Mouse (Mus musculus): Measurements from ENCODE around the gene Mapk10.

The Mapk10 gene

DNA sequence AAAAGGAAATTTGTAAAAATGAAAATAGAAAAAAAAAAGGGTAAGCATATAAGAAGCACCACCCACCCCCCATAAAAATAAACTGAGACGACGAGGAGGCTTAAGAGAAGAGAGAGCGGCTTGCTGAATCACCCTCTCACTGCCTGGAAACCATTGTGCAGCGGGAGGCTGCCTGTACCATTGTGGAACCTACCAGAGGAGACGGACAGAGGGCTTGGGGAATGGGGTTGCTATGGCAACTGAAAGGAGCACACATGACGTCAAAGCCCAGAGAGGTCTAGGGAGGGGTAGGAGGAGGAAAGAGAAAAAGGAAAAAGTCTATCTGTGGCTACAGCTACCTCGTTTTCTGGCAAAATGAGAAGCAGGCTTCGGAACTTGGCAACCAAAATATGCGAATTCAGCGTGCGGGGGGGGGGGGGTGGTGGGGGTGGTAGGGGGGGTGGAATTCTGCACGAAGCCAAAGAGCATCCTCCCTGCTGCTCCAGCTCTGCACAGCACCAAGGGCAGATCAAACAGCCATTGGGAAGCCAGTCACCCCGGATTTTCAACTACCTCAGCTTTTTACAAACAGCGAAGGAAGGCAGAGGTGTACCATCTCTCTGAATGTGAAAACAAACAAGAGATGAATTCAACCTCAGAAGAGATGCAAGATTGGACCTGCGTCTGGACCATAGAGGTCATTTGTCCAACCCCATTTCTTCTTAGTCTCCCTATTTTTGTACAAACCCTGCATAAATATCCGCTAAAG lies at the start of gene Mapk10:
Gene Mapk10, minus strand, starts transcription at position 234 of the 748 bp plus-strand sequence.
- DNase-seq (ENCODE audit: low read depth, low spot score) = peak; percentile 60

DNA sequence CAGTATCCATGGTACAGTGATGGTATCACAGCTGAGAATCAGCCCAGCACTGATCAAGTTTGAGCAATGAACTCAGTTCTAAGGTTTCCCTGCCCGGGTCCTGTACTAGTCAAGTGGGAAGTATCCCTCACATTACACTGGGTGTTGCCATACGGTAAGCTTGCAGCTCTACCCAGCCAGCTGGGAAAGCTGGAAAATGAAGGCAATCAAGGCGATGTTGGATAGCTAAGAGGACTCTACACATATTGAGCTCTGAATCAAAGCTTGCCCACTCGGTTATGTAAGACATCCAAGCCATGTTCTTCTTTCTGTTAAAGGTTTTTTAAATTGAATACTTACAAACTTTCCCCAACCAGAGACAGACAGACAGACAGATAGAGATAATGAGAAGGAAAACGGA lies 45.0 kb upstream of the Mapk10 start:
- DNase-seq (ENCODE audit: low read depth, low spot score) = no peak

DNA sequence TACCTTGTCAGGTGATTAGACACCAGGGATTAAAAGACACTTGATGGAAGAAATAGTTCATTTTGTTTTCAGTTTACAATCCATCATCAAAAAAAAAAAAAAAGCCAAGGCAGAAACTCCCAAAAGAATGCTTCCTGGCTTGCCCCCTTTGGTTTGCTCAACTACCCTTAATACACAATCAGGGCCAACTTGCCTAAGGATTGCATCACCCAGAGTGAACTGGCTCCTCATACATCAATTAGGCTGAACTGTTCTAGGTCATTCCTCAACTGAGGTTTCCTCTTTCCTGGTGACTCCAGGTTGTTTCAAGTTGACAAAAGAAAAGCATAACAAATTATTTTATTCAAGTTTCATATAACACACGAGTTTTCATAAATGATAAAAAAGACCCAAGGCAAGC lies 31.3 kb upstream of the Mapk10 start:
- DNase-seq (ENCODE audit: low read depth, low spot score) = no peak

DNA sequence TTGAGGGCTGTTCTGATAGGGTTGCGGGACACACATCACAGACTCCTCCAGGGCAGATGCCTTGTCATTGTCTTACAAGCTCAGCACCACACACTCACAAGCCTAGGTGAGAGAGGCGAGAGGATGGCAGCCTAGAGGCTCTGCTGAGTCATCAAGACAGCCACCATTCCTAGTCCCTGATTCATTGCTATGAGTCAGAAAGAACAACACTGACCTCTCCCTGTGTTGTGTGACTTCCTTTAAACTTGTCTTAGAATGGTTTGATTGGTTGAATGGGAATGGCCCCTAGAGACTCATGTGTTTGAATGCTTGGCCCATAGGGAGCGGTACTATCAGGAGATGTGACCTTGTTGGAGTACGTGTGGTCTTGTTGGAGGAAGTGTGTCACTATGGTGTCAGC lies 20.7 kb upstream of the Mapk10 start:
- no peak for DNase-seq (ENCODE audit: low read depth, low spot score)

DNA sequence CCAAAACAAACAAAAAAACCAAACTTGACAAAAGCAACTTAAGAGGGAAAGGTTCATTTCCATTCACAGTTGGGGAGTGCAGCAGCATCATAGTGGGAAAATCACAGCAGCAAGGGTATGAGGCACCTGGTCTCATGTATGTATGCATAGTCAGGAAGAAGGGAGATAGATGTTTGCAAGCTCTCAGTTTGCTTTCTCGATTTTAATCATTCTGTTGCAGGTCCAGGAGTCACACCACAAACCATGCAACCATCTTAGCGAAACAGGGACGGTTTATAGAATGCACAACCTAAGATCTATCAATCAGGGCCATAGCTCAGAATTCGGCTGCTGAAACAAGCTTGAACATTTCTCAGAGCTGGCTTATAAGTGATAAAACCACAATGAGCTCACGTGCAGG lies 19.2 kb upstream of the Mapk10 start:
- DNase-seq (ENCODE audit: low read depth, low spot score) = no peak

DNA sequence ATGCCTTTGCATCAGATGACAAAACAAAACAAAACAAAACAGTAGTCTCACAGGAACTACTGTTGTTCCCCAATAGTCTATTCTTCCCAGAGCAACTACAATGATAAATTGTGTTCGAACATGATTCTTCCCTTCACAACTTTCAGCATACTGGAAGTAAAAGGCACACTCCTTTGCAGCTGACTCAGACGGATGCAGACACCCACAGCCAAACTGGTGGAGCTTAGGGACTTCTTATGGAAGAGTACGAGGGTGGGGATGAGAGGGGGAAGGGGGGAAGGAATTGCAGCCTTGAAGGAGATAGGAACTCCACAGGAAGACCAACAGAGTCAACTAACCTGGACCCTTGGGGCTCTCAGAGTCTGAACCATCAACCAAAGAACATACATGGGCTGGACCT lies 18.2 kb upstream of the Mapk10 start:
- no peak for DNase-seq (ENCODE audit: low read depth, low spot score)

DNA sequence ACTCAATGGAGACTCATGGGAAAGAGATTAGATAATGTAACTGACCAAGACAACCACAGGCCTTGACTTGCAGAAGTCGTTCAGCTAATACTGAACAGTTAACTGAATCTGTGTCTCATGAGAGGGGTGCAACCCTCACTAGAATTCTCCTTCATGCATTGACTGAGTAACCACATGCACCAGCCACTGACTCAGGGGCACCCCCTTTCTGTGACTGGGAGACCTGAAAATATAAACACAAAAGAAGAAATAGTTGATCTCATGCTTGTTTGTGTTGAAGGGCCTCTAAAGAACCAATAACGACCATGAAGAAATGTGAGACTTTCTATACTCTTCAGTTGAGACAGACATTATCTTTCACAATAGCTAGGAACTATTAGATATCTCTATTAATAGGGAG lies 10.9 kb upstream of the Mapk10 start:
- no peak for DNase-seq (ENCODE audit: low read depth, low spot score)

DNA sequence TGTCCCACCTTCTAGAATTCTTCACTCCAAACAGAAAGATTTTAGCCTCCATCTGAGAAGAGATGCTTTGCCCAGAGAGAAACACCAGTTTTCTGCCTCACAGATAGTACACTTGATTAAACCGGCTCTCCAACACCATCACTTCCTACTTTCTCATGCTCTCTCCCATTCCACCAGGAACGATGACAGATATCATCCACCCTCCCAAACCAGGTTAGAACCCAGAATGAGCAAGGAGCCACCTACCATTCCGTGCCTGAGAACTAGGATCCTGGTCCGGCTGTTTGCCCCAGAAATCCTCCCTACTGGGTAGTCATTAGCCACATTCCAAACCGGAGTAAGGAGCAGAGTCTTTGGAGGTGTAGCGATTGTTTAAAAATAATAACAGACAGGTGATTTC lies 490 bp downstream of the Mapk10 start:
- DNase-seq (ENCODE audit: low read depth, low spot score) = no peak

DNA sequence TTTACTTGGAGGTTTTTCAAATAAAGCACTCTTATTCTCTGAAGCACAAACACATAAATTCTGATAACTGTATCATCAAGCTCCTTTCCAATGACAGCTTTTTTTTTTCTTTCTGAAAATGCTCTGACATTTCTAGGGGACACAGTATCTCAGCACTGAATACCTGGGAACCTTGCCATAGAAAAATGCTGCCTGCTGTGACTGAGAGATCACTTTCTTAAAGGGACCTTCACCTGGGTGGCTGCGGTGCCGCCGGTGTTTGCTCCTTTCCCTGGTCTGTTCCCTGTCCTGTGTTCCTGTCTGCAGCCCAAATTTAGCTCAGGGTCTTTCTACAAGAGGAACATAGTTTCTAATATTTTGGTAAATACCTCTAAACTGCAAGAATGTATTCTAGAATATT lies 1.1 kb downstream of the Mapk10 start:
- DNase-seq (ENCODE audit: low read depth, low spot score) = no peak

DNA sequence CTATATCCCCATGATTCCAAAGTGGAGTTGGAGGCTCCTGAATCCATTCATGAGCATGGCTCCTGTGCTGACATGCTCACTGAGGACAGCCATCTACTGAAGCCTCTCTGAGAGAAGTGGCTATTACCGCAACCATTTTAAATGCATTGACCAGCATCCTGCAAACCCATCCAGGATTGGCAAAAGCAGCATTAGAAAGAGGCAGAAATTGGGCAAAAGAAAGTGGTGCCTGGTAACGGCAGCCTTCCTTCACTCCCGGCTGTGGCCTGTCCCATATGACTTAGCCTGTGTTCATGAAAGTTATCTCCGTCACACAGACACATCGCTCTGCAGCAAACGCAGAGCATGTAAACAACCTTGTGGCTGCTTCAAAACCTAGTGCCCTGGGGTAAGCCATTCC lies 1.6 kb downstream of the Mapk10 start:
- DNase-seq (ENCODE audit: low read depth, low spot score) = no peak

DNA sequence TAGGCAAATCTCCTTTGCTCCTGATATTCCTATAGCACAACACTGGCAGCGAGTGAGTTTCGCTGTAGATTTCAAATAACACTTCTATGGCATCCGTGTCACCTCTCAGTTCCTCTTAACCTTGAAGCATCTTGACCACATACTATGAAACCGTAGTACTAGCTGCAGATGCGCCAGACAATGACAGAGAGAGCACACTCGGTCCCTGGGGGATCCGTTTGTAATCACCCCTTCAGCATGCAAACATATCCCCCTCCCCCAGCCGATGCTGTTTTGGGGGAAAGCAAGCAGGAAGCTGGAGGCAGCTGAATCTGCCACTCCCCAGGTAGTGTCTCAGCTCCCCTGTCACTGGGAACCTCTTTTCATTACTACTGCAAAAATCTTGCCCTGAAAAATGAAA lies 2.3 kb downstream of the Mapk10 start:
- no peak for DNase-seq (ENCODE audit: low read depth, low spot score)

DNA sequence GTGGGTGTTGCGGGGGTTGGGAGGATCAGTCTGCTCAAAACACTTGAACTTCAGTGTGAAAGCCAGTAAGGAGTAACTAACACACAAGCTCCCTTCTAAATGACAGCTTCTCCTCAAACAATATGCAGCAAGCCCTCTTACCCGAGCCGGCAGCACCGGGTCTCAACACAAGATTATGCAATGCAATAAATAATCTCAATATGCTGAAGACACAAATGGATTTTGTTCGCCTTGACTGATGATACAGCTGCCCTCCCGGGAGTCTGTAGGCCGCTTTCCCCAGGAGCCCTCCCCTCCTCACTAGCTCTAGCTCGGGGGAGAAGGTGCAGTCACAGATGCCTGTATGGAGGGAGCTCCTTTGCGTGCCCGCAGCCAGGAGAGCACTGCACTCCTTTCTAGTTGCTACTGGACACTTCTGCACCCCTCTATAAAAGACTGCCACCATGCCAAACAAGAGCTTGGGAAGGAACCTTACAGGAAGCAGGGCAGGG lies 3.1 kb downstream of the Mapk10 start:
- DNase-seq (ENCODE audit: low read depth, low spot score) = no peak

DNA sequence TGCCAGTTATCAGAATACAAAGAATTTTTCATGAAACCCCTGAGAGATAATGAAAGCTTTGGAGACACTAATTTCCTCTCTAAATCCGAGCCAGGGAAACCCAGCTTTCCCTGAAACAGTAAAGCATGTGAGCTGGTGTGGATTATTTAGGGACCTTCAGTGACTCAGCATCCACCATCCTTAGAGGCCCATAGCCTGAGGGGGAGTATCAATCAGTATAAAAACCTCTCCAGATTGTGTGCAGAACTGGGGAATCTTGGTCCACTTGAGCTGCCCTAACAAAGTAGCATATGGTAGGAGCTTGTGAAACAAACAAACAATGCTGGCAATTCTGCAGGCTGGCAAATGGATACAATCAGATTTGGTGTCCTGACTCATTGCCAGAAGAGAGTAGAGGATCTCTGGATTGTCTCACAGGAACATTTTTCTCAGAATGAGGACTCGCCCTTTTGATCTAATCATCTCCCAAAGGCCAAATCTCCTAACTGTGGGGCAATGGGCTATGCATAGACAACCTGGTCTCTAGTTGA lies 13.3 kb downstream of the Mapk10 start:
- no peak for DNase-seq (ENCODE audit: low read depth, low spot score)

DNA sequence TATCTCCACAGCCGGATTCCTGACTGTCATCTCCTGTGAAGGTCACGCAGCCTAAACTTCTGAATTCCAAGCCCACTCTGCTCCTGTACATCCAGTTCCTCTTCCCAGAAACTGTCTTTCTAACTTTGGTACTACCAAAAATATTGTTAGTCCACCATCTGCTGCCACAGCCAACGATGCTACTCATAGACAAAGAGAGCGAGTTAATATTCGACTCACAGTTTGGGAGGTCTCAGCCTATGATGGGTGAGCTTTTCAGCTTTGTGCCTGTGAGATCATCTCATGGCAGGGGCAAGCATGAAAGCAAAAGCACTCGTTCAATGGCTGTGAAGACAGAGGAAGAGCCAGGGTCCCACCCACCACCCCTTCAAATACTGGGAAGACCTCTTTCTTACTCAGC lies 16.6 kb downstream of the Mapk10 start:
- no peak for DNase-seq (ENCODE audit: low read depth, low spot score)

DNA sequence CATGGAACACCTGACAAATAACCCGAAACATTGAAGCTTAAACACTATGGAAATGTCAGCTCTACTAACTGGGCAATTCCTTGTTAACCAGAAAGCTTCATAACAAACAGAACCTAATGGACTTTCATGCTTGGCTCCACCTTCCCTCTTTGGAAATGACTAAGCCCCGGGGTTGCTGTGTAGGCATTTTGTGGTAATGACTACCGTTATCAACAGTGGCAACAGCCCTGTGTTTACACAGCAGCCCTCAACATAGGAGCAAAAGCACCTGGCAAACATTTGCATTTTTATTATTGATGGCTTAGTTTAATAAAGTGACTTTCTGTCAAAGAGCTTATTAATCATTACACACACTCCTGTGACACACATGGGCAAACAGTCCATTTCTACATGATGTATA lies 17.4 kb downstream of the Mapk10 start:
- no peak for DNase-seq (ENCODE audit: low read depth, low spot score)

DNA sequence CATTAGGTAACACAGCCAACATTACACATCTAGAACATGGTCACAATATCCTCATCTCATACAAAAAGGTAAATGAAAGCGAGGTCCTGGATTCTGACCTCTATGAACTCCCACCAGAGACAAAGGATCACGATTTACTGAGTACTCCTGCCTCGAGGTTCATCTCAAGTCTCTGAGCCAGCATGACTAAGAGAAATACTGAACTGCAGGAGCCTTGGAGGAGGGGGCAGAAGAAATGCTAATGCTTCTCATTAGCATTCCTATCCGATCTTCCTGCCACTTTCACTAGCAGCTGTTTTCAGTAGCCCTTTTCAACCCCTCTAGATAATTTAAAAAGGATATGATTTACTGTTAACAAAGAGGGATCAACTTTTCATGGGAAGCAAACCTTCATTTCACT lies 19.6 kb downstream of the Mapk10 start:
- no peak for DNase-seq (ENCODE audit: low read depth, low spot score)

DNA sequence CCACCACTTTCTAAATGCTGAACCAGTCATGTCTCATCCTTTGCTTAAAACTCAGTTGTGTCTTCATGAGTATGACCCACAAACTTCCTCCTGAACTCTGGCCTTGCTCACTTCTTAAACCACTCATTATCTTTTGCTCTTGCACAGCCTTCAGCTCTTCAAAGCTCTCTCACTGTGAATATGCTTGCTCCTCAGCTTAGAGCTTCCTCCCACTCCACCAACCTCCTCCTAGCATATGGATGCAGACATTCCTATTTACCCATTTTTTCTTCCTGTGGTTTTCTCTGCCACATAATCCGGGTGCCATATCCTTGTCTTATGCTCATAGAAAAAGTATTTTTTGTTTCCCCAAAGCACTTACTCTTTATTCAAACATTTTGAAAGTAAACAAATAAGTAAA lies 26.9 kb downstream of the Mapk10 start:
- no peak for DNase-seq (ENCODE audit: low read depth, low spot score)

DNA sequence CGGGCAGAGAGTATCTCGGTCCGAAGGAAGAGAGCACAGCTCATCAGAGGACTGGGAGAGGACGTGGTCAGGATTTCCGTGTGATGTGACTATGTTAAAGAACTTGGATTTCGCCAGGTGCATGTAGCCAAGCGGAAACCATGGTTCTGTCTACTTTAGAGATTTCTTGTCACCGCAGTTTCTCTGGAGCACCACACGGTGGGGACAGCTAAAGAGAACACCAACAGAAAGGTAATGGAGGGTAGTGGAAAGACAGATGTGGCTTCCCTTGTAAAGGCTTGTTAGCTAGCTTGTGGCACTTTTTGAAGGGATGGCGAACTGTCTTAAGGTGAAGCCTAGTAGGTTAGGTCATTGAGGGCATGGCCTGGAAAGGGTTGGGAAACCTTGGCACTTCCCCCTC lies 29.5 kb downstream of the Mapk10 start:
- DNase-seq (ENCODE audit: low read depth, low spot score) = no peak

DNA sequence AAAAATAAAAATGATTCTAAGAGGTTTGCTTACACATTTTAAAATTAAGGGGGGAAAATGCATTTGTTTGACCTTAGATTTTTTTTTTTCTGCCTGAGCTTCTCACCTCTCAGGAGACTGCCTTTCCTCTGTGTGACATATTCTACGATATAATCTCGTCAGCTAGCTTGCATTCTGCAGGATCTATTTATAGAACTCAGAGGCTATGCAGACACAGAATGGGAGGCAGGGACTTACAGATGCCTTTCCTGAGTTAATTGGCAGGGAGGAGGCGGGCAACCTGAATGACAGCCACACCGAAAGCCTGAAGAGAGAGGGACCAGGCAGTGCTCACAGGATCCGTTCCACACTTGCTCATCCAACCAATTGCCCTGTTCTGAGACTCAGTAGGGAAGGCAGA lies 34.1 kb downstream of the Mapk10 start:
- no peak for DNase-seq (ENCODE audit: low read depth, low spot score)

DNA sequence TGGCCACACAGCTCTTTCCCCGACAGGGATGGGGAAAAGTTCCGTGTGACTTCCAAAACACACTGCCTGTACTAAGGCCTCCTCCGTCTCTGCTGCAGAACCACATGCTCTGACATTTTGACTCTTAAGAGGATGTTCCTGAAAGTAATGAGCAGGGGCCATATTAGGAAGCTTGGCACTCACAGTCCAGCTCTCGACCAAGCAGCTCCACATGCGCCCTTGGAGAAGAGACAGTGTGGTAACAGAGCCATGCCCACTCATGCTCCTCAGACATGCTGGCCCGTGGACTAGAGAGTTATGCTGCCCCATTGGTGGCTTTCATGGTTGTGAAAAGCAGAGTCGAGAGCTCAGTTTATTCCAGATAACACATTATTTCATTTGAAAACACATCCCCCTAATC lies 35.1 kb downstream of the Mapk10 start:
- DNase-seq (ENCODE audit: low read depth, low spot score) = no peak

DNA sequence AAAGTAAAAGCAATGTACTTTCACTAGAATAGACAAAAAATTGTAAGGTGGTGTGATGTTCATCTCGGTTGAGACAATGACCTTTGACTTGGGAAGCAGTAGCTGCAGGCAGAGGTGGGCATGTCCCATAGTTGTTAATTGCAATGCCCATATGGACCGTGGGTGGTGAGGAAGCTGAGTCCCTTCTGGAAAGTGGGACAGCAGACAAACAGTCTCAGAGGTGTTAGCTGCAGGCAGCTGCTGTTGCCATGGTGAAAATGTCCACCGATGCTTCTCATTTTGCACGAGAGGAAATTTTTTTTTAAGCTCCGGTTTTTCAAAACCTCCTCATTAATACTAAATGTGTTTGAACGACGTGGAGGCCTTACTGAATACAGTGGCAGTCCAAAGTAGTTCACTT lies 36.5 kb downstream of the Mapk10 start:
- DNase-seq (ENCODE audit: low read depth, low spot score) = no peak

DNA sequence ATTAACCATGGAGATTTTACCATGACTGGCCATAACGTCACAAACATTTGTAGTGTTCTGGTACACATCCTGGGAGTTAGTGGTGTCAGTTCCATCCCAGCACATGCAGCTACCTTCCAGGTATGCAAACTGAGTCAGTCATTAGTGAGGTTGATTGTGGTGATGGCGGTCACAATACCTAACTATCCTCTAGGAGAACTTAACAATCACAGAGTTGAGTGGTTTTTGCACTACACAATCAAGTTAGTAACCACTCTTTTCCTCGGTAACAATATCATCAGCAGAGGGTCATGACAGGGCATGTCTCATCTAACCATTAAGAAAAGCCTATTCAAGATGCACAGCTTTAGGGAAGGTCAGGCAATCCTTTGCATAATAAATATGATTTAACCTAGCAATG lies 39.9 kb downstream of the Mapk10 start:
- DNase-seq (ENCODE audit: low read depth, low spot score) = no peak

DNA sequence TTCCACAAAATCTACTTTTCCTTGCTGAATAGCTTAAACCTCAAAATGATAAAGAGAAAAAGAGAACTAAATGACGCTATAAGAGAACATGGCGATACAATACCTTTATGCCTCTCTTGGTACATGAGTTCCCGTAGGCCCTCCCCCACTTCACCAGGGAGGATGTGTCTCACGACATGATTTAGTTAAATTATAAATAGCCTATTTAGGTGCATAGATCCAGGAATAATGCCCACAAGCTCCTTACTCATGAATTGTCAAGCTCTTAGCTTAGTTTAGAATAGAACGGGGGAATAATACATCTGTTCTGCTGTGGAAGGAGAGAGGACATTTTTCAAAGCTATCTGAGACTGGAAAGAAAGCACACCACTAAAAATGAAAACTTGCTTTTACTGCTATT lies 43.8 kb downstream of the Mapk10 start:
- no peak for DNase-seq (ENCODE audit: low read depth, low spot score)

DNA sequence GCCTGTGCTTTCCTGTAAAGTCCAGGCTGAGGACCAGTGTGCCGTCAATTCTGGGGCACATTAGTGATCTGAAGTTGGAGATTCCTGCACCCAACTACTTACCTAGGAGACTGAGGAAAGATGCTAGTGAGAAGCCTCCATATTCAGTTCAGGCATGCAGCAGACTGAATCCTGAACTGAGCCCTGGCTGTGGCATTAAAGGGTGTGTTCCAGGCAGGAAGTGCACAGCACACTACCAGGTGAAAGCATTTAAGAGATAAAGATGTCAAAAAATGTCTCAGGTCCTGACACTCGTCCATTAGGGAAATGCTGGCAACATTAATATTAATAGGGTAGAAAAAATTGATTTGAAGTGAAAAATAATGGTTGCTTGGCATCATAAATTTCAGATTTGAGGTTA lies 44.4 kb downstream of the Mapk10 start:
- DNase-seq (ENCODE audit: low read depth, low spot score) = no peak

All from retina, adult 2 months (tissue).